Mouse (Mus musculus) lung, adult 2 months (tissue): ENCODE data around the gene Trp53bp1.

Experiments used
- CTCF ChIP-seq: fragments of 200-500 bp; IDR thresholded peaks from 2 replicates; pipeline ENCODE4 v1.5.1; 2011; ENCODE audit warnings: mild to moderate bottlenecking, low read length, control low read depth; ENCODE audit not compliant: insufficient read depth
- POLR2A ChIP-seq: fragments of 200-500 bp; IDR thresholded peaks from 2 replicates; pipeline ENCODE4 v1.6.1; 2011; ENCODE audit warnings: low read depth, mild to moderate bottlenecking, control low read depth, low read length, borderline replicate concordance; ENCODE audit errors: extremely low read depth

DNA sequence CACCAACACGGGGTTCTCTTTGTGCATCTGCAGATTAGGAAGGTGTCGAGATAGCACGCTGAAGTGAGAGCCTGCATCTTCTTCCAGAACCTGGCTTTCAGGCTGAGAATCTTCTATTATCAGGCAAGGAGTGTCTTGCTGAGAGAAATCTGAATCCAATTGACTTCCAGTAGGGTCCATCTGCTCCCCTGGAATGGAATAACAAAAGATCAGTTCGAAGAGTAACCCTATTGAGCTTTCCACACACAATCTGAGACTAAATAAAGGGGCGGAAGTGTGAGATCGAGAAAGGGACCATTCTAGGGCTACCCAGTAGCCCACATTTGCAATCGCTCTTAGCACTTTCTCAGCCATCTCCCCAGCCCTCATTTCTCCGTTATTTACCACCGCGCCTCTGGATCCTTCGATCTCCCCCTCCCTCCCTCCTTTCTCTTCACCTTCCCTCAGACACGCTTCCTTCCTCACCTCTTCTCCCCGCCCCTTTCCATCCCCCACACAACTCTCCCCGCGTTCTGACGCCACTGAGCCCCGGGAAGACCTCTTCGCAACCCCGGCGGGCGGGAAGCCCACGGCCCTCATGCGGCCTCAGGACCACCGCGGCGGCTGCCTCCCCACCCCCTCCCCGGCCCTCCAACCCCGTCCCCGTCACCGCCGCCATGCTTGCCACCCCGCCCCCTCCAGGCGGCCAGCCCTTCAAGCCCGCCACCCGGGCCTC is 529 bp downstream of the Trp53bp1 start:
- no peak for TF ChIP-seq POLR2A
- TF ChIP-seq CTCF, result no peak
